Mouse (Mus musculus) olfactory bulb, adult 2 months (tissue): Measurements from ENCODE around the gene Zscan21.

Source experiments
- CTCF ChIP-seq: fragments of 200-500 bp; IDR thresholded peaks from 2 replicates; pipeline ENCODE4 v1.5.1; 2012; ENCODE audit warnings: low read depth, mild to moderate bottlenecking, low read length, moderate library complexity; ENCODE audit not compliant: insufficient read depth
- POLR2A ChIP-seq: fragments of 200-500 bp; IDR thresholded peaks from 2 replicates; pipeline ENCODE4 v1.6.1; 2012; ENCODE audit warnings: mild to moderate bottlenecking, low read depth, low read length, moderate library complexity; ENCODE audit not compliant: insufficient read depth

DNA sequence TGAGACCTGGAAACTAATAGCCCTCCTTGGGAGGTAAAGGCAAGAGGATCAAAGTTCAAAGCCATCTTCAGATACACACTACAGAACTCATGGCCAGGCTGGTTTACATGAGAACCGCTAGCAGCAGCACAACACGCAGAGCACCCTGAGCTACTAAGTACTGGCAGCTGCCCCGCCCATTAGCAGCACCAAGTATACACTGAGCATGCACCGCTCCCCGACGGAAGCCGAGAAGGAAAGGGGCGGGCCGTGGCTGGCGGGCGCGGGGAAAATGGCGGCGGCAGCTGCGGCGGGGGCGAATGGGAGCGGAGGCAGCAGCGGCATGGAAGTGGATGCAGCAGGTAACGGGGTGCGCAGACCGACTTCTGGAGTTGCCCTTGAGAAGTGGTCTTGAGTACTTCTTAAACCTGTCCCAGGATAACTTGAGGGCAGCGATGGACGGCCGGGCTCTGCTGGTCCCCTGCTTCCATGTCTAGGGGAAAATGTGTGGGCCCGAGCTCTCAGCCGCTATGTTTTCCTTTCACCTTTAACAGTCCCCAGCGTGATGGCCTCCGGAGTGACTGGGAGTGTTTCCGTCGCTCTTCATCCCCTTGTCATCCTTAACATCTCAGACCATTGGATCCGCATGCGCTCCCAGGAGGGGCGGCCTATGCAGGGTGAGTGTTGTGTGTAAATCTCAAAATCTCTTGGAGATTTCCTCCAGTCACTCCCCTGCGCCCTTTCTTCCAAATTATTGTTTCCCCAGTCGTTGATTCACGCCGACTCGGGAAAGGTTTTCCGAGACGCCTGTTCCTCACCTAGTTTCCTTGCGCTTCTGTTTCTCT lies 44.4 kb downstream of the Zscan21 start, which contains the start of gene Cops6:
- TF ChIP-seq POLR2A (no peak), CTCF (no peak)
